Mouse (Mus musculus): ENCODE data around the gene Gm21117. TPM values are rescaled to one million over a fixed set of nuclear protein-coding genes. Genes with fewer than 3 reads are reported as not detected.
"Not testable (repeated sequence)": the region's sequence is repeated elsewhere in the genome, so short reads cannot be mapped to it uniquely, and the experiment has no call there.

Gene Gm21117
- total RNA-seq (2012; rRNA removed), result not detected in 2 replicates

DNA sequence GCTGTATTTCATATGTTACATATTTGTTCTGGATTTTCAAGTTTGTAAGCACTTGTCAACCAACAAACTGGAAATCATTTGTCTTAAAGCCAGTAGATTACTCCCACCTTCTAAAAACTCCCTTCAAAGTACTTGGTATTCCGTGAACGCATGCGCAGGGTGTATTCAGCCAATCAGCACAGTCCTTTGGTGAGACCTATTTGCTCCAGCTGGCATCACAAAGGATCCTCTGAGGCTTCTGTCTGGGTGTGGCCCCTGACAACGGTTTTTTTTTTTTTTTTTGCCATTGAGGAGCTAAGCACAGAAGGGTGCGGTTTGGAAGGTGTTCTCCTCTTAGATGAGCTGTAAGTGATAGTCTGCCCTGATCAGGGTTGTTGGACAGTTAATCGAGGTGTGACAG lies at the start of gene Gm21117:
TSS of gene Gm21117 (plus strand) at position 301 of the 400 bp plus-strand sequence.
- in situ Hi-C loops (cut with MboI; ENCODE audit: low sequenced_read_pairs in 2 of 2, unreplicated experiment in 2 of 2); H3K27ac ChIP-seq (ENCODE audit: insufficient read depth, low read depth, low read length, poor library complexity, severe bottlenecking); H3K4me3 ChIP-seq (ENCODE audit: insufficient read depth in 1 of 2, low read depth in 1 of 2, low read length in 2 of 2, poor library complexity in 1 of 2, severe bottlenecking in 1 of 2); DNase-seq (ENCODE audit: low read depth, low spot score); H3K36me3 ChIP-seq (ENCODE audit: control insufficient read depth, insufficient read depth, low read length, poor library complexity, severe bottlenecking); H3K9ac ChIP-seq (ENCODE audit: insufficient read depth, low read depth, low read length, poor library complexity, severe bottlenecking); H3K9me3 ChIP-seq (ENCODE audit: control insufficient read depth, insufficient read depth, low read depth, low read length); H3K4me1 ChIP-seq (ENCODE audit: control insufficient read depth in 2 of 2, insufficient read depth in 2 of 2, low read length in 2 of 2, poor library complexity in 1 of 2): not testable (repeated sequence)
